Mouse (Mus musculus) monocyte, adult 5-6 weeks (primary cell): Measurements from ENCODE around the gene Tldc2. TPM values are rescaled to one million over a fixed set of nuclear protein-coding genes. Genes with fewer than 3 reads are reported as not detected.

Experiments used
- ATAC-seq: fragments of 153-309, 156-312 bp; replicated peaks from 2 replicates; pipeline ENCODE4 v1.8.0; 2017; ENCODE audit warnings: mild to moderate bottlenecking; ENCODE audit not compliant: low TSS enrichment, insufficient number of reproducible peaks, severe bottlenecking, poor library complexity, low FRiP score
- total RNA-seq: library from RNA; stranded (forward); fragments of 200-1000, 200-491, 200-594 nt; gene quantifications from 3 replicates; pipeline ENCODE4 v1.2.3, GENCODE M21; 2017

Gene Tldc2
- total RNA-seq, 1 experiment from 2014 or later, result not detected

DNA sequence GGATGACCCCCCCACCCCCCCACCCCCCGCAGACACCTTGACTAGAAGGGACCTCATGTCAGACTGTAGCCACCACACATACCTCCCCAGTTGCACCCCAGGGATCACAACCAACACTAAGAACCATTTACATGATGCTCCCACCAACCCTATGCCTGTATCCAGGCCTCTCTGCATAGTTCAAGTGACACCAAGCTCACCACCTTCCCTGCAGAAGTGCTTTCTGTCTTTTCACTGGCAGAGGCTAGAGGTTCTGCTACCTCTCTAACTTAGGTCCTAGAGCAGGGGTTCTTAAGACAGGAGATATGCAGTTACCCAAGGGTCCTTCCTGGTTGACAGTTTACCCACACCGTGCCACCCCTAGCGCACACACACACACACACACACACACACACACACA lies 11.6 kb upstream of the Tldc2 start:
- no peak for ATAC-seq

DNA sequence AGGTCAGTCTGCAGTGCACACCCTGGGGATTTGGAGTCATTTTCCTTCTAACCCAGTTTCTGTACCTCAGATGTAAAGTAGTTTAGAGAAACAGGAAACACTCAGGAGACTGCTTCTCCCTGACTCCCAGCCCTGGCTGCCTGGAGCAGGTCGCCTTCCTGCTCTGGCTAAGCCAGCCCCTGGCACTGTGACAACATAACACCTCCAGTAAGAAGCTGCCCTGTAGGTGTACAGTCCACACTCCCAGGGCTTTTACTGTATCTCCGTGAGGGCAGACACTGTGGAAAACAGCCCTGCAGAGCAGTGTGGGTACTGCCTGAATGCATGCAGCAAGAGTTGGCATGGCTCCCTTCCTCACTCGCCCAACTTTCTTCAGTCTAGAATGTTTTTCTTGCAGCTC lies 11.2 kb upstream of the Tldc2 start:
- no peak for ATAC-seq

GRCm38 (mm10) chr2:157076585-157076984 lies 10.3 kb upstream of the Tldc2 start:
- ATAC-seq, result no peak

DNA sequence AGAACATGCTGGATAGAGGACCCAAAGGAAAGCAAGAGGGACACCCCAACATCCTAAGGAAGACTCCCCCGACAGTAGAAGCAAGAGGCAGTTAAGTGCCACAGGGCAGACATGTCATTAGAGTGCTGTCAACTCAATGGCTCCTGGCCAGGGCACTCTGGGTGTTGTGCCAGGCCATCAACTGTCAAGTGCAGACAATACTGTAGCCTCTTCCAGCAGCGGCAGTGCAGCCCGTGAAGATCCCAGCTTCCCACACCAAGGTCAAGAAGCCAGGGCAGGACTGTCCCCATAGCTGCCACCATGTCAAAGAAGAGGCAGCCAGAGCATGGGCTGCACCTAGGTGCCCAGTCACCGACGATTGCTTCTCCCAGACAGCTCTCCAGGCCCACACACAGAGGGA lies 9.7 kb upstream of the Tldc2 start:
- no peak for ATAC-seq

- peak; percentile 41; the same call in 1 of the 2 replicates for ATAC-seq
These were observed 9.2 kb upstream of the Tldc2 start for GRCm38 (mm10) chr2:157077641-157078058.

DNA sequence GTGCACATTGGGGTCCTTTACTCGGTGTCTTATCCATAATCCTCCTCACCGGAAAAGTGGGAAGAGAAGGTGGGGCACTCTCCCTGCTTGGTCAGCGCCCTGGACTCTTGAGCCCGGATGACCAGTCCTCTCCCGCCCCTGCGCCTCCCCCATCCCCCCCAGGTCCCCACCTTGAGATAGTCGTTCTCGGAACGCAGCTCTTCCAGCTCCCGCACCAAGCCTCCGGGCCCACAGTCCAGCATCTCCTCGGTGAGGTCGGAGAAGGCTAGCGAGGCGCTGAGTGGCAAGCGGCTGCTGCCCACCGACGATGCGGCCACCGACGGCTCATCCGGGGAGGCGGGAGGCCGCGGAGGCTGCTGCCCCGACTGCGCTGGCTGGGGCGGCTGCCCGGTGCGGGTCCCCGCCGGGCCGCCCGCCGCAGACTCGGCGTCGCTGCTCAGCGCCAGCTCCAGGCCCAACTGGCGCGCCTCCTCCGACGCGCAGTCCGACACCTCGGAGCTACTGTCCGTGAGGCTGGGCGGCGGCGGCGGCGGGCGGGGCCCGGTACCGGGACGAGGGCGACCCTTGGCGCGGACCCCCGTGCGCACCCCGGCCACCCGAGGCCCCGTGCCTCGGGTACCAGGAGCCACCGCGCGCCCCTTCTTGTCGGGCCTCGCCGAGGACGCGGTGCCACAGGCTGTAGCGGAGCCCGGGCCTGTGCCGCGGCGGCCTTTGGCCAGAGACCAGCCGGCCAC lies 8.6 kb upstream of the Tldc2 start:
- ATAC-seq, result no peak

DNA sequence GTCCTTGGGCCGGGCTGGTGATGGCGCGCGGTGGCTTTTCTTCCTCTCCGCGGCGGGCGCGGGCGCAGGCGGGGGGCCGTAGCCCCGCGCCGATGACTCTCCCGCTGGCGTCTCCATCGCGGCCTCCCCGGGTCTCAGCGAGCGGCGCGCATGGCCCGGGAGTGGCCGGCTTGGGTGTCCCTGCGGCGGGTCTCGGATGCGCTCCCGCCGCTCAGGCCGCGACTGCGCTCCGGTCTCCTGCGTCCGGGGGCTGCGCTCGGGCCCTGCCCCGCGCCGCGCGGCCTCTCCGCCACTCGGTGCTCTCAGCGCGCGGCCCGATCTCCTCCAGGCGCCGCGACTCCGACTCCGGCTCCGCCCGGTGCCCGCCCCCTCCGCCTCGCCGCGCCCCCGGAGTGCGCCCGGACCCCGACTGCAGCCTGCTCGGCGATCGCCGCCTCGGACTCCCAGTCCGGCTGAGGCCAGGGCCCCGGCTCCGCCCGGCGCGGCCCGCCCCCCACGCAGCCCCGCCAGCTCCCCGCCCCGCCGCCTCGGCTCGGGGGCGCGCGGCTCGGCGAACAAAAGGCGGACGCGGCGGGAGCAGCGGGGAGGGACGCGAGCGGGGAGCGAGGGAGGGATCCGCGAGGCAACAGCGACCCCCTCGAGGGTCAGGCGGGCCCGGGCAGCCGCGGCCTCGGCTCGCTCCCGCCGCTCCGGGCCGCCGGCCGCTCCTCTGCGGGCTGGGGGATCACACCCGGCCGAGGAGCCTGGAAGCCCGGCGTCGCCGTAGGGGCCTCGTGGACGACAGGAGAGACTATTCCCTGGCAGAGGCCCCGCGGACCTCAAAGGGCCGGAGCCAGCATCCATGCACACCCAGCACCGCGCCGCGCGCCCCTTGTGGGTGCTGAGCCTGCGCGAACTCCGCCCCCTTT lies 7.8 kb upstream of the Tldc2 start, which contains the start of gene Soga1:
Gene Soga1, minus strand, starts transcription at position 462 of the 908 bp plus-strand sequence.
- no peak for ATAC-seq

DNA sequence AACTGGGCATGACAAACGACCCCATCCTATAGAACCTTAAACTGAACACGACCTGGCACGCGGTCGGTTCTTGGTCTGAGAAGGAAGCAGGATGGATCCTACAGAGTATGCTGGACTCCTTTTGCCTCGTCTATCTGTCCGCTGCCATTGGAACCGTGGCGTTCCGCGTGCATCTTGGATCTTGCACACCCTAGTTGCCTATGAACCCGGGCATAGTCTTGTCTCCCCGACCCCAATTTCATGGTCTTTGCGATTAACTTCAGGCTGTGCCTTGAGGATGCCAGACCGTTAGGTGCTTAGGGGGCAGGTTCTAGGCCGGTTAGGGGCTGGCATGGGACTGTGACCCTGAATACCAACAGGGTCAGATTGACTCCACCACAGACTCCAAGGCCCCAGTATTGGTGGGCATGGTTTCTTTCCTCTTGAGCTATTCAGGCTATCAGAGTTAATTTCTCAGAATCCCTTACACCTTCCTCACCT lies 7.1 kb upstream of the Tldc2 start:
- ATAC-seq, result no peak

DNA sequence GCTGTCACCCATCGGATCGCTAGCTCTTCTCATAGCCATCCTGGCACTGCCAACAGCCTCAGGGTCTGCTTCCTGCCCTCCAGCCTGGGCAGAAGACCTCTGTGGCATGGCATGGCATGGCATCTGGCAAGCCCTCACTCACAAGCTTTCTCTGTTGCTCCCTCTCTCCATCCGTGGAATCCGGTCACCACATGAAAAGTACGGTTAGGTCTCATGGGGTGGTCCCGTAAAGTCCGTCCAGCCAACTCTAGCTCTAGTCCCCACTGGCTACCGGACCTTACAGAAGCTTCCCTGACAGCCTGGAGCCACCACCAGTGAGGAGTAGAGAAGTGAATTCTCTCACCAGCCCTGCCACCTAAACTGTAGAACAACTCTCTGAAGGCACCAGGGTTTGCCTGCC lies 5.5 kb upstream of the Tldc2 start:
- ATAC-seq, result no peak

GRCm38 (mm10) chr2:157081960-157082359 lies 4.9 kb upstream of the Tldc2 start:
- ATAC-seq, result no peak

- ATAC-seq, result no peak
These were observed 1.8 kb upstream of the Tldc2 start for GRCm38 (mm10) chr2:157084831-157085585.

DNA sequence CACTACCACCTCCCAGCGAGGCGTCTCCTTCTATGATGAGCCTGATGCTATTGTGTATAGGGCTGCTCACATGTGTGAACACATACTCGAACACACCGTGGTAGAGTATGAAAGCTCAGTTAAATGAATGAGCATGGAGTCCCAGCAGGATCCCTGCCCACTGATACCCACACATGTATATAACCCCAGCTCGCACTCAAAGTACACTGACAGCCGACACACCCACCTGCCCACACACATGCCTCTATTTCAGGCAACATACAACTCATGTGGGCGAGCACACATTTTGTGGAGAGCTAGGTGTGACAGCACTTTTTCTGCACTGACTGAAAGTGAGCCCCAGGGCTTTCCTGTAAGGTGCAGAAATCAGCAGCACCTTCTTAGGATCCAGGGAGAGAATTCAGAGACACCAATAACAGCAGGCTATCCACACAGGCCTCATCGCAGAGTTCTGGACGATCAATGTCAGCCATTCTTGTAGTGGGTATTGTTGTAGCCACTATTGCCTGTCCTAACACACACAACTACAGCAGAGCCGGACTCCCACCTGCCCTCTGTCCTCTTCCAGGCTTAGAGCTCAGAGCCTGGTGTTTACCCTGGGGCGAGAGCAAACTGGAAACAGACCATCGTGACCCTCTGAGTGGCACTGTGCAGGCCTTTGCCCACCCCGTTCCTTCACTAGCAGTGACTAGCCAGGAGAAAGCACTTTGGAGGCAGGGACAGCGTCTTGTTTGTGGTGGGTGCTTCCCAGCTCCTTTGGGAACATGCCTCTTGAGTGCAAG lies 872 bp downstream of the Tldc2 start:
- no peak for ATAC-seq

DNA sequence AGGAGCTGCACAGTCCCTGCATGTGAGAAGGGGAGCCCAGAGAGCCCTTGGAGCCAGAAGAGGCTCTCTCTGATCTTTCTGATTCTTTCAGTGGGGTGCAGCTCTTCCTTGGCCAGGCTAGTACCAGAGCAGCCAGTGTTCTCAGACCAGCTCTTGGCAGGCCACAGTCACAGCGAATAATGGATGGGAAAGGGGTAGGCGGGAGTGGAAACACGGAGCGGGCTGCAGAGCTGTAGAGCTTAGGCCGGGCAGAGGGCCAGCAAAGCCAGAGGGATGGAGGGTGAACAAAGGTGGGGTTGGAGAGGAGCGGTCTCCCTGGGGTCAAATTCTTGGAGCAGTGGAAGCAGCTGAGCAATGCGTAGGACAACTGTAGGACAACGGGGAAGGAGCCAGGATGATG lies 5.2 kb downstream of the Tldc2 start:
- ATAC-seq, result no peak

DNA sequence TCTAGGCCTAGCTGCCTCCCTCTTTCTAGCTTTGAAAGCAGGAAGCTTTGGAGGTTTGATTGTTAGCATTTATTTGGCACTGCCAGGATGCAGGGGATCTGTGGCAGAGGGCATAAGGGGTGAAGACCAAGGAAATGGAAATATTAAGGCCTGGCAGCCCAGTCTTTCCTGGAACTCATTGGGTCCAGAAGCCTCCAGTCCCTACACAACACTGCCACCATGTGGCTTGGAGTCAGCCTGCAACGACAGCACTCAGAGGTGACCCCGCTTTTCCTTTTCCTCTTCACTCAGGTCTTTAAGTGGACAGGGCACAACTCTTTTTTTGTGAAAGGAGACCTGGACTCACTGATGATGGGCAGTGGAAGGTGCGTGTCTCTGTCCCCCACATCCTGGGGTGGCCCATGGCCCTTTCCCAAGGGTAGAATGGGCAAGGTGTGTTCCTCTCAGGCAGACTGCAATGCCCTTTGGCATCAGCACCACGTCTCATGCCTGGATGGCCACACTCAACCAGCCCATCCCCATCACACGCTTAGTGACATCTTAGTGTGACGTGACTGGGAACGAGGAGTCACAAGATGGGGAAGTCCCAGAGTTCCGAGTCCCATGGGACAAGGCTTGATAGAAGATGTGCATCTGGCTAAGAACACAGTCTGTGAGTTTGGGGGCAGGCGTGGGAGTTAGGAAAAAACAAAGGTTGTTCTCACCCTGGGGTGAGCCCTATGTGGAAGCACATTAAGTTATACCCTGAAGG lies 8.3 kb downstream of the Tldc2 start:
- ATAC-seq, result peak; percentile 15; the same call in 1 of the 2 replicates

GRCm38 (mm10) chr2:157099532-157100318 lies 12.9 kb downstream of the Tldc2 start:
- ATAC-seq, result no peak

DNA sequence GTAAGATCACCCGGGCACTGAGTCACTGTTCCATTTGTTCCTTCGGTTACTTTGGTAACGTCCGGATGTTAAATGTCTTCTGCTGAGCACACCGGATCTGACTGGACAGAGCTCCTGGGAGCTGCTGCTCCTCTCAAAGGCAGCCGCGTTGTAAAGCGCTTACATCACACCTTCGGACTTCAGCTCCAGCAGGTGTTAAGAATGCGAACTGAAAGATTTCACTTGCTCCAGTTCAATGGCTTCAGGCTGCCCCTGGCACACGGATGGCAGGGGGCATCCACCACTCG lies 13.4 kb downstream of the Tldc2 start:
- no peak for ATAC-seq

- ATAC-seq, result no peak
These were observed 14.8 kb downstream of the Tldc2 start for GRCm38 (mm10) chr2:157101650-157102049.
